Mouse (Mus musculus) A20 (cell line): ENCODE data around the gene Hnrnpdl.

ENCODE experiments used
- DNase-seq: peaks from one replicate; pipeline ENCODE4 v3.0.0-alpha.2; 2011; ENCODE audit warnings: low read depth, low spot score

The Hnrnpdl gene

GRCm38 (mm10) chr5:100005896-100006295, 33.6 kb downstream of the Hnrnpdl start:
- DNase-seq: no peak

GRCm38 (mm10) chr5:100005431-100005830, 34.0 kb downstream of the Hnrnpdl start:
- DNase-seq: no peak

GRCm38 (mm10) chr5:100003895-100004294, 35.6 kb downstream of the Hnrnpdl start:
- DNase-seq: no peak

- DNase-seq: no peak
Observed at GRCm38 (mm10) chr5:100000500-100000899, 39.0 kb downstream of the Hnrnpdl start.

- no peak for DNase-seq
Observed at GRCm38 (mm10) chr5:100000048-100000447, 39.4 kb downstream of the Hnrnpdl start.

- DNase-seq: no peak
Observed at GRCm38 (mm10) chr5:99994680-99995079, 44.8 kb downstream of the Hnrnpdl start.

GRCm38 (mm10) chr5:99994166-99994565, 45.3 kb downstream of the Hnrnpdl start:
- DNase-seq: no peak
